Mouse (Mus musculus) adrenal gland, adult 18-20 months (tissue): ENCODE results near the gene Pigv. TPM values are rescaled to one million over a fixed set of nuclear protein-coding genes. Genes with fewer than 3 reads are reported as not detected.

Experiments
- DNase-seq, 2 experiments: peaks; one replicate each; pipeline ENCODE4 v3.0.0; 2021 to 2022; ENCODE audit warnings: low spot score in 2 of 2
- long read RNA-seq, 2 experiments: library from polyadenylated mRNA; stranded (forward); transcript quantifications; one replicate each; pipeline ENCODE4 v2.0.0; 2021
- total RNA-seq, 2 experiments: library from RNA; stranded (reverse); gene quantifications; 1 replicate in 1 of 2; 2 replicates in 1 of 2; pipeline ENCODE4 v1.2.3; 2021

Gene Pigv
- 10 to 100 TPM; 16.3 to 20.4 TPM for total RNA-seq
- long read RNA-seq, experiment 1, transcript Pigv-202 (3 exons, 990 nt) = minor isoform, 6 of 30 reads
- long read RNA-seq, experiment 1, transcript Pigv-201 (4 exons, 3,979 nt) = major isoform, 13 of 30 reads
- long read RNA-seq, experiment 1, partial matches to known transcripts = 1 of 30 reads
- long read RNA-seq, experiment 1, other reads (novel, unspliced or antisense) = 8 of 30 reads
- long read RNA-seq, experiment 2, transcript Pigv-202 (3 exons, 990 nt) = minor isoform, 11 of 72 reads
- long read RNA-seq, experiment 2, transcript Pigv-201 (4 exons, 3,979 nt) = major isoform, 41 of 72 reads
- long read RNA-seq, experiment 2, partial matches to known transcripts = 4 of 72 reads
- long read RNA-seq, experiment 2, other reads (novel, unspliced or antisense) = 16 of 72 reads

DNA sequence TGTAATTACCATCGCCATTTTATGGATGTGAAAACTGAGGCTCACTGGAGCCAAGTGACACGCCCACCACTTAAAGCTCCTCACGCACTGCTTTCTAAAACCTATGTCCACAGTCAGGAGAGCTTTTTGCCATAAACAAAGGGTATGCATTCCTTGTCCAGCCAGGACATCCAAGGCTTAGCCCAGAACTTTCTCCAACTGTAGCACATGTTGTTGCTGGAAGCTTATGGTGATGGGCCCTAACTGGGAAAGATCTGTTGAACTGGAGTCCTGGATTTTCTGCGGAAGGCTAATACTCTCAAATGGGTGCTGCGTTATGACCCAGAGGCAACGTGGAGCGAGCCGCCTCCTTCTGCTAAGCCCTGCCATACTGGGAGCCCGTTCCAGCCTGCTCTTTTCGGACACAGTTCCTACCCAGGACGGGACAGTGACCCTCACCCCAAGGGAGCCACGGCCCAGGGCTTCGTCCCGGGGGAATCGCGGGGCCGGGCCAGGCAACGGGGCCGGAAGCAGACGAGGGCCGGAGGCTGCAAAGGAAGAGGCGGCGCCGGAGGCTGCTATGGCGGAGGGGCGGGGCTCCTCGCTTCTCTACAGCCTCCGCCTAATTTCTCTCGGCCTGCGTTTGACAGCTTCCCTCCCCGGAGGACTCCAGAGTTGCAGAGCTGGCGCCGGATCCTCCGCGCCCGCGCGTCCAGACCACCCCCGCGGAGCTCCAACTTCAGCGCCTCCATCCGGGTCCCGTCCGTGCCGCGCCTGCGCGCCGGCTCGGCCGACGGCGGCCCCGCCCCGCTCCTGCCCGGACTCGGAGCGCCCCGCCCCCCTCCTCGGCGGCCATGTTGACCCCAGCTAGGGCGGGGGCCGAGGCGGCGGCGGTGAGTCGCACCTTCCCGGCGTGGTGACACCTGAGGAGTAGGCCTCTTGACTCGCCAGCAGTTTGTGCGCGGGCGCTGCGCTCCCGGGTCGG lies at the start of gene Pigv:
TSS of gene Pigv (minus strand) at position 767 of the 964 bp plus-strand sequence.
- DNase-seq = peak; percentile 96 to 97

DNA sequence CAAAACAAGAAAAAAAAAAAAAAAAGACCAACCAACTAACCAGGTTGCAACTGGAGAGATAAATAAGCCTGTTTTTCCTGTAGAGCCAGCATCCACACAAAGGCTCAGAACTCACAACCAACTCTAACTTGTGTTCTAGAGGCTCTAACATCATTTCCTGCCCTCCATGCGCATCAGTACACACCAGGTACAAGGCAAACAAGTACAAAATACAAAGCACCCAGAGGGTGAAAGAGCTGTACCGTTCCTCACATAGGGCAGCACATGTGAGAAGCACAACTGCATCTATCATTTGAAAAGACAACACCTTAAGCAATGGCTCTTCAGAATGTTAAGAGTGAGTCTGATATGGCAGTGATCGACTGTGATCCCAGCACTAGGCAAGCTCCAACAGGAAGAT lies 47.3 kb upstream of the Pigv start:
- DNase-seq = no peak

GRCm38 (mm10) chr4:133712755-133713154 lies 40.3 kb upstream of the Pigv start:
- DNase-seq = no peak

- DNase-seq = no peak
Measured at GRCm38 (mm10) chr4:133711307-133712076, 39.0 kb upstream of the Pigv start.

DNA sequence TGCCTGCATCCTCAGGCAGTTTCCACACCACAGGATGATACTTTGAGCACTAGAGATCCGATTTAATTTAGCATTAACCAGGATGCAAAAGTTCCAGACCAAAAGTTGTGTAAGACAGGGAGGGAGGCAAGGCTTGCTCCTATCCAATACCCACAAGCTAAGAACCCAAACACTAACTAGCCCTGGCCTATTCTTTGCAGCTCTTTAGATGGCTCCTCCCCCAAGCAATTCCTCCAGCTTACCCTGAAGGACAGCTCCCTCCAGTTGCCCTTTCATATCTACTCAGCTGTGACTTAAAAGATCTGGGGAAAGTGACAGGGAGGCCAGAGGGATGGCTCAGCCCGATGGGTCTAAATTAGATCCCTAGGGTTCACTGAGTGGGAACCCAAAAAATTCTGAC lies 36.9 kb upstream of the Pigv start:
- DNase-seq = no peak

DNA sequence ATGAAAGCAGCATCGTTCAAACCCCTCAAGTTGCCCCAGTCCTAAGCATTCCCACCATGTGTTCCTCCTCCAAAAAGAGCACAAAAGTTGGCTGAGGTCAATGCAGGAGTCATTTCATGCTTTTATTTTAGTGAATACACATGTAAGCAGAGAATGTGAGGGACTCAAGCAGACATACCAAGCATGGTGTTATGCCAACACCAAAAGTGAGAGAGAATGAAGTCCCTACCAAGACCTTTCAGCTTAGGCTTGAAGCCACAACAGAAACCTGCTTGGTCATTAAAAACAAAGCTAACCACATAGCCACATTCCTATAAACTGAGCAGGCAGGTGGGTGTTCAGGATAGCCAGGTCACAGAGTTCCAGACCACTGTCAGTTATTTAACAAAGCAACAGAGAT lies 35.0 kb upstream of the Pigv start:
- DNase-seq = no peak

DNA sequence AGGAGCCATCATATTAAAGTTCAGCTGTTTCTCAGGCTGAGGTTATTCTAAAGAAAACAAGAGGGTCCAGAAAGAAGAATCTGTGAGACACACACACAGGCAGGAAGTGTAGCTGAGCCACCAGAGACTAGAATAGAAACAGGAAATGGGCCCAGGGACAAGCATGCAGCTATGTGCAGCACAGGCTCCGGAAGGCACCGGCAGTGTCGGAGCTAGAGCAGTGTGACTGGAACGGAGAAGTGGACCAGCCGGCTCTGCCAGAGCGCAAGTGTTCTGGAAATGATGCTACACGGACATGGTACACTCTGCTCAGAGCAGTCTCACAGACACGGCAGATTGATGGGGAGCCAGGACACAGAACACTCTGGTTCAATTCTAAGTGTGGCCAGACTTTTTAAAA lies 34.5 kb upstream of the Pigv start:
- peak; percentile 34 to 44 for DNase-seq

GRCm38 (mm10) chr4:133705062-133705461 lies 32.6 kb upstream of the Pigv start:
- no peak for DNase-seq

DNA sequence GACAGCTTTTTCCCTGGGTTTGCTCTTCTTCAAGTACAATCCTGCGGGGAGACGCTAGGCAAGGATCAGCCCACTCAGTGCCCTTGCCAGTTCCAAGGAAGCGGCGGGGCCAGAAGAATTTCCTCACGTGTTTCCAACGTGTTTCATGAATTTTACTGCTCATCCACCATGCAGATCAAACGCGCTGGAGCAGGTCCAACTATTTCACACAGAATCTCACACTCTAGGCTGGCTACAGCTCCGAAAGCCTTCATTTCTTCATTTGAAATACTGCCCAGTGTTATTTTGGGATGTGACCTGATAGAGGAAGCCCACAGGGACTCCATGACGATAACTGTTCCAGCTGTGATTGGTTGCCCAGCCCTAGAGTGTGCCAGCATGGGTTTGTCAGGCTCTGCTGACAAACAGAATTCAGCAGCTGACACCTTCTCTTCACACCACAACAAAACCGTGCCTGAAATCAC lies 28.5 kb upstream of the Pigv start:
- no peak for DNase-seq

- no peak for DNase-seq
Measured at GRCm38 (mm10) chr4:133695363-133695762, 22.9 kb upstream of the Pigv start.

GRCm38 (mm10) chr4:133690252-133690651 lies 17.8 kb upstream of the Pigv start:
- no peak for DNase-seq

- no peak for DNase-seq
Measured at GRCm38 (mm10) chr4:133688417-133689067, 16.1 kb upstream of the Pigv start.

DNA sequence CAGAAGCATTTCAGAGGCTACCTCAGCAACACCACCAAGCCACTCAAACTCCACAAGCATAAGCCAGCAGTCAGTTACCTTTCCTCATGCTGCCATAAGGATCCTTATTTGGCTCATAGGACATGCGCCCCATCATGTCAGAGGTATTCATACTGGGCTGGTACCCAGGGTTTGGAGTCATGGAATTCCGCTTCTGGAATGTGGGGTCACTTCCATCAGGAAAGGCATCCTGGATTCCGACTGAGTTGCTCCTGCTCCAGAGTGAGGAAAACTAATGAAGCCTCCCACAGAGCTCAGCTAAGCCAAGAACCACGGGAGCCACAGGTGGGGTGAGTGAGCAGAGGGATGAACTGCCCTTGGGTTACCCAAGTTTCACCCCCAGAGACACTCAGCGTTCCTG lies 14.7 kb upstream of the Pigv start:
- DNase-seq = no peak

DNA sequence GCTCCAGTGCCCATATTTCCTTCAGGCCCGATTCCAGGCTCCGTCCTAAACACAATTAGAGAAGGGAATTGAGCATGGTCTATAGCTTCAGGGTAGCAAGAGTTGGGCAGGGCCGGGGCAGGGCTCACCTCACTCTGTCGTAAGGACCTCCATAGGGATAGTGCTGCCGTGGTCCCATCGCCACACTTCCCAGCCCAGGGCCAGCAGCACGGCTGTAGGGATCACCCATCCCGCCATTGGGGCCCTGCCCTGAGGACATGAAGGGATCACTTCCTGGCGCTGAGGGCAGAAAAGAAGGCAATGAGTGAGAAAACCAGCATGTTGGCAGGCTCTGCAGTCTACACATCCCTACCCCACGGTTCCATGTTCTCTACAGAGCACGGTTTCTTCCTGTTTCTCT lies 14.1 kb upstream of the Pigv start:
- DNase-seq = no peak

DNA sequence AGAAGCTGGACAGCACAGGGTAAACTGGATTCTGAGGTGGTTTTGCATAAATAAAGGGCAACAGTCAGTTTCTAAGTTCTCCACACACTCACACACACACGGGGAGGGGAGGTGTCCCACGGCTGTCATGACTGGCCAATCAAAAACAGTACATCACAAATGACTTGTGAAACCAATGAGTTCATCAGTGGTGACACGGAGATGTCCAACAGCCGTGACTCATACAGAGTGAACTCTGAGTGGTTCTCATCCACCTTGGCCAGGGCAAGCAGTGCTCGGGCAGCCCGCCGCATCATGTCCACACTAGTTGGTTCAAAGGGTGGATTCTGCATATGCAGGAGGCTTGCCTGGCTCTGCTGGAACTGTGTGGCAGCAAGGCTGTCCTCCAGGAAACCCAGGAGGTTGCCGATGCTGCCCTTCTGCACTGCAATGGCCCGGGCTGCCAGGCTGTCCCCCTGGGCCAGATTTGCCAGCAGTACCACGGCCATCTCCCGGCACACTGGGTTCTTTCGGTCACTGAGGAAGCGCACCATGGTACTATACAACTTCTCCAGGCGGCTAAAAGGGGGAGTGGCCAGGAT lies 7.8 kb upstream of the Pigv start:
- DNase-seq = no peak

DNA sequence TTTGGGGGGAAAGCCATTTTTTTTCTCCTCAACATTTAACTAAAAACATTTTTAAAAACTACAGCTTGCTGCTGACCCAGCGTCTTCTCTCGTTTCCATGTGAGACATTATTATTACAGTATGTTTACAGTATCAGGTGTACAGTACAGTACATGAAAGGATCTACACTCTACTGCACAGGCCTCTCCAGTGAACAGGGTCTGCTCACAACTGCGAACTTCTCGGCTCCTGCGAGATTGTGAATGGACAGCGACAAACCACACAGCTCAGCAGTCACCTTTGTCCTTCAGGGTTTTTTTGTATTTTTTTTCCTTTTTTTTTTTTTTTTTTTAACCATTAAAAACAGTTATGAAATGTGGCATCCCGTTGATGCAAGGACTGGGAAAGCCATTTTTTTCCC lies 7.2 kb upstream of the Pigv start:
- DNase-seq = no peak

DNA sequence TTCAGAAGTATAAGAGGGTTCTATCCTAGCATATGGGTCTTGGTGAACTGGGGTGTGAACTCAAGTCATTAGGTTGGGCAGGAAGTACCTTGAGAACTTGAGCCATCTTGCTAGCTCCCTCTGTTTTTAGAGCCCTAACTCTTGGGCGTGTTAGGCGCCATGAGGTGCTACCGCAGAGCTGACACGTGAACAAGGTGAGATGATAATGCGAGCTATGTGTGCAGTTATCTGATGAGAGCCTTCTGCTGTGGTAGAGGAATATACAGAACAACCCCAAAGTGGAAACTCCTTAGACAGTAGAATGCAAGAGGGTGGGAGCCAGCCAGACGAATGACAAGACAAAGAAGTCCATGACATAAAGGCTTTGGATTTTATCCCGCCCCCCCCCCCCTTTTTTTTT lies 4.8 kb upstream of the Pigv start:
- DNase-seq = no peak

DNA sequence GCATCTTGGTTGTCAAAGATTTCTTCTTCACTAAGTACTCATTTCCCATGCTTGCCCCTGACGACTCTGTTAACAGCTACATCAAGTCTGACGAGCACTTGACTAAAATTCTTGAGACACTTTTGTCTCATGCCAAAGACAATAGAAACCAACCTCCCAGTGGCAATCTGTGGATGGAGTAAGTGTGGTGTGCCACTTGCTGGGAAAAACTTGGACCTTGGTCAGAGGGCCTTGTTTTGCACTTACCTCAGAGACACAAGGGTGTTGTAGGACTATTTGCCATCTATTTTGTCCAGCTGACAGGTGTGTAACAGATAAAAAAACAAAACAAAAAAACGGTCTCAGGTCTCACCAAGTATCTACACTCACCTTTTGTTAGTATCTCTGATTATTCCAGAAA lies 3.7 kb upstream of the Pigv start:
- DNase-seq = no peak

DNA sequence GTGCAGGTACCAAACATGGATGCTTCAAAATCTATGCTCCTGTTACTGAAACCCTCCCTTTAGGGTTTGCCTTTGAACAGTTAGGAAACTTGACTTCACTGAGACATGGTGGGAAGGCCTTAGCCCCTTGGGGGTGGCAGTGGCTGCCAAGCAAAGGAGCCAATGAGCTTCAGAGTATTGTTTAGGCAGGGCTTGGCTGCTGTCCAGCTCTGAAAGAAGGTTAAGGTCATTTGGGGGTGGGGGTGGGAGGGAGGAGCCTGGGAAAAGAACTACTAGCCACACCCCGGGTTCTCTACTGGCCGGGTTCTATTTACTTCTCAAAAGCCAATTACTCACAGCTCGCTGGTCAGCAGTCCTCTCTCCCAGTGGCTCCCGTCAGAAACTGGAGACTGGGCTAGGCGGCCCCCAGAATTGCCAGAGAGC lies 3.2 kb upstream of the Pigv start:
- DNase-seq = peak; percentile 55 to 65

DNA sequence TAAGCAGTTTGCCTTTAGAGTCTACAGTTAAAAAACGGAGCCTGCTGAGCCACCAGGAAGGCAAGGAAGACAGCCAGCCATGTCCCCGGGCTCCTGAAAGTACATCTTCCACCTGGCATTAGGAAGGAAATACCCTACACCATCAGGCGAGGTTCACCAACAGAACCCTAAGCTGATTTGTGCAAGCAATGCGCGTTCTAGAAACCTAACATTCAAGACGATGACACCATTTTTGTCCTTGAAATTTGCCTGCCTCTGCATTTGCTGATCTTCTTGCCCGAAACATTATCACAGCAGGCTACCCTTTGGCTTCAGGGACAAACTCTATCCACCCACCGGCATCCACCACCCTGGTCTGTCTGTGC lies 1.9 kb upstream of the Pigv start:
- no peak for DNase-seq
